Mouse (Mus musculus) heart, postnatal 0 days (tissue): ENCODE measurements around the gene Rmnd5a. TPM values are rescaled to one million over a fixed set of nuclear protein-coding genes. Genes with fewer than 3 reads are reported as not detected.

ENCODE experiments used
- ATAC-seq: fragments of 200-750 bp; cut with Nextera tagmentation; 2 replicates; pipeline ENCODE4 v1.8.0; 2017; ENCODE audit warnings: low read depth, moderate number of reproducible peaks, moderate library complexity; ENCODE audit not compliant: insufficient read depth
- DNase-seq: peaks from one replicate; pipeline ENCODE4 v3.0.0-alpha.2; 2016; ENCODE audit warnings: low spot score
- H3K27ac ChIP-seq: fragments of 300-500 bp; sonication (generic); 2 replicates; pipeline ENCODE4 v1.5.1; 2014; ENCODE audit warnings: low read depth, mild to moderate bottlenecking
- H3K27me3 ChIP-seq: fragments of 300-500 bp; sonication (generic); 2 replicates; pipeline ENCODE4 v1.6.1; 2014; ENCODE audit warnings: low read length, mixed read lengths; ENCODE audit not compliant: control insufficient read depth, insufficient read depth
- H3K36me3 ChIP-seq: fragments of 300-500 bp; sonication (generic); replicated peaks from 2 replicates; pipeline ENCODE4 v1.6.1; 2014; ENCODE audit warnings: low read length, mixed read lengths; ENCODE audit not compliant: control insufficient read depth, insufficient read depth
- H3K4me1 ChIP-seq: fragments of 300-500 bp; sonication (generic); 2 replicates; pipeline ENCODE4 v1.6.1; 2014; ENCODE audit warnings: antibody characterized with exemption; ENCODE audit not compliant: control insufficient read depth, insufficient read depth
- H3K4me2 ChIP-seq: fragments of 300-500 bp; sonication (generic); 2 replicates; pipeline ENCODE4 v1.6.1; 2014; ENCODE audit warnings: low read depth, mild to moderate bottlenecking, low read length, moderate library complexity
- H3K4me3 ChIP-seq: fragments of 300-500 bp; sonication (generic); 2 replicates; pipeline ENCODE4 v1.5.1; 2014; ENCODE audit warnings: low read depth, low read length
- H3K9ac ChIP-seq: fragments of 300-500 bp; sonication (generic); replicated peaks from 2 replicates; pipeline ENCODE4 v1.6.1; 2014; ENCODE audit warnings: low read depth, low read length, mixed read lengths
- H3K9me3 ChIP-seq: fragments of 300-500 bp; sonication (generic); replicated peaks from 2 replicates; pipeline ENCODE4 v1.6.1; 2016; ENCODE audit warnings: low read length; ENCODE audit not compliant: control insufficient read depth
- CTCF ChIP-seq: IDR thresholded peaks from 2 replicates; pipeline ENCODE4 v1.5.1; 2016; ENCODE audit warnings: antibody characterized with exemption, control low read depth, low read depth
- EP300 ChIP-seq: IDR thresholded peaks from 2 replicates; pipeline ENCODE4 v1.6.1; 2016; ENCODE audit warnings: antibody characterized with exemption, low read depth
- WGBS: fragments of 180-500 bp; shearing (Covaris S2); extraction: QIAGEN DNeasy Blood & Tissue Kit; methylation state at CpG from one replicate; pipeline ENCODE4 v1.1.7; 2014; 5-methylcytosine and 5-hydroxymethylcytosine counted together
- polyA plus RNA-seq: library from polyadenylated mRNA; unstranded; fragments of >200 nt; fragmentation: Nextera tagmentation; extraction: Ambion mirVana; gene quantifications from 2 replicates; pipeline ENCODE4 v1.2.1, GENCODE M21; 2015
- total RNA-seq: library from RNA; depleted of rRNA; stranded (reverse); fragments of >200 nt; gene quantifications from 2 replicates; pipeline ENCODE4 v1.2.3, GENCODE M21; 2014; ENCODE audit warnings: low replicate concordance

The Rmnd5a gene
- total and polyA plus RNA-seq, 2 experiments from 2014 or later: 6.9 to 35.2 TPM

DNA sequence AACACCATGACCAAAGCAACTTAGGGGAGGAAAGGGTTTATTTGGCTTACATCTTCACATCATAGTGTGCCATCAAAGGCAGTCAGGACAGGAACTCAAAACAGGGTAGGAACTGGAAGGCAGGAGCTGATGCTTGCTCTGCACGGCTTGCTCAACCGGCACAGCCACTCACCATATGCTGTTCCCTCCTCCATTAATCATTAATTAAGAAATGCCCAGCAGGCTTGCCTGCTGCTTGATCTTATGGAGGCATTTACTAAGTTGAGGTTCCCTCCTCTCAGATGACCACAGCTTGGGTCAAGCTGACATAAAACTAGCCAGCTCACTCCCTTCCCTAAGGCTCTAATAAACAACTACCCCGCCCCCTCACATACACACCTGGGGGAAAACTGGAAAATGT lies 18.3 kb downstream of the Rmnd5a start:
- 91% methylated on average over 3 of the region's 3 CpGs for WGBS
- H3K4me2 ChIP-seq: no peak overlapping the region
- TF ChIP-seq CTCF (no peak), EP300 (no peak)

DNA sequence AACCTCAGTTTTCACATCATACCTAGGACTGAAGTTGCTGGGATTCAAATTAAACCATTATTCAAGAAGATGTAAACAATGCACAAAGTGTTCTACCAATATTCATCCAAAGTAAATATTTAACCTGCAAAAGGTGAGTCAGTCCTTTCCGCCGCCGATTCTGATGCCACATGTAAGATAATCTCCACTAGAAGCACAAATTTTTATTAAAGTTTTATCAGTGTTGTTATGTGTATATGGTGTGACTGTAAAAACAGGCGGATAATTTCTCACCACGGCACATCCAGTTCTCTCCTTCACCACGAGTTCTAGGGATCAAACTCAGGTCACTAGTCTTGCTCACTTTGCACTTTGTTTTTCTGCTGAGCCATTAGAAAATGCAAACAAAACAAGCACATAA lies 19.6 kb downstream of the Rmnd5a start:
- H3K27ac ChIP-seq: no peak overlapping the region
- WGBS: 87% methylated on average over 6 of the region's 6 CpGs
- DNase-seq (no peak), ATAC-seq (no peak)
- H3K36me3 ChIP-seq: 0 out of 2 replicates have a peak, but pooled peaks cover 5% of the 10 kb centered on the region
- H3K27me3 ChIP-seq: no peaks in the 10 kb centered on the region
- no peak overlapping the region for H3K4me2 ChIP-seq
- TF ChIP-seq EP300 (no peak), CTCF (no peak)
- H3K9ac ChIP-seq: no peak overlapping the region
- H3K4me3 ChIP-seq: no peak overlapping the region
- H3K9me3 ChIP-seq: no peaks in the 10 kb centered on the region
- H3K4me1 ChIP-seq: peaks cover 5% of the 10 kb centered on the region; the same call in 1 of the 2 replicates

More for the DNA sequence above, 18.3 kb downstream of the Rmnd5a start:
- H3K27me3 ChIP-seq: no peaks in the 10 kb centered on the region
- no peaks in the 10 kb centered on the region for H3K9me3 ChIP-seq
- ATAC-seq (no peak), DNase-seq (no peak)
- H3K4me1 ChIP-seq: peaks cover 5% of the 10 kb centered on the region; the same call in 1 of the 2 replicates
- H3K27ac ChIP-seq: no peak overlapping the region
- H3K9ac ChIP-seq: no peak overlapping the region
- H3K4me3 ChIP-seq: no peak overlapping the region
- H3K36me3 ChIP-seq: 0 out of 2 replicates have a peak, but pooled peaks cover 5% of the 10 kb centered on the region

DNA sequence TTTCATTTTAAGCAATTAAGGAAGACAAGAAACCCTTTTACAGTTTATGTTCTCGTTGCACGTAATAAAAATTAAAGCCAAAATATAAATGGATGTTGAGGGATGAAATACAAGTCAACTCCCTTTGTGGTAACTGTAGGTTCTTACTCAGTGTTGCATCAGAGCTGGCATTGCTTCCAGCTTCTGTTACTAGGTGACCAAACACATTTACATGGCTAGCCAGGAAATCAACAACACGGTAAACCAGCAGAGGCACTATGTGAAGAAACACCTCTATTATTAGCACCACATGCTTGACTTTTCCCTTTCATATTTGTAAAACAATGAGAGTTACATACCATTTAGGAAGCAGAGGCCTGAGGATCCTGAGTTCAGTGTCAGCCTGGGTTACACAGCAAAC lies 21.6 kb downstream of the Rmnd5a start:
- Histone ChIP-seq H3K27me3 (no peaks in the 10 kb centered on the region), H3K9me3 (no peaks in the 10 kb centered on the region), H3K4me1 (peaks cover 5% of the 10 kb centered on the region; the same call in 1 of the 2 replicates), H3K9ac (no peak overlapping the region), H3K4me3 (no peak overlapping the region), H3K36me3 (no peaks in the 10 kb centered on the region), H3K4me2 (no peak overlapping the region), H3K27ac (peak overlapping the region; percentile 49; the same call in 1 of the 2 replicates)
- WGBS: 66% methylated on average over 3 of the region's 3 CpGs
- peak; percentile 55 for DNase-seq
- TF ChIP-seq CTCF: no peak
- peak; percentile 47; the same call in 1 of the 2 replicates for ATAC-seq

DNA sequence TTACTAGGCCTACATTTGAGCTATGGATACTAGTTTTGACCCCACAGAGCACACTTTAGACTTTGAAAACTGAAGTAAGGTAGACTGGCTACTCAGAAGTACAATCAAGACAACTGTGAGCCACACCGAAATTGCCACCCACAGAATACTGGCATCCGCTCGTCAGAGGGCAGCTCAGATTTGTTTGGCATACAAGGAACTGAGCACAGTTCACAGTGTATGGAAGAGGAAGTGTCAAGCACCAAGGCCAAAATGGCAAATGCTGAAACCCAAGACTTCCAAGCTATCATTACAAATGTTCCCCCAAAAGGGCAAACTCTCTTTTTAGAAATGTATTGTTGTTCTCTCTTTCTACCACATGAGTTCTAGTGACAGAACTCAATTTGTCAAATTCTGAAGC lies 25.0 kb downstream of the Rmnd5a start:
- H3K27ac ChIP-seq: no peak overlapping the region
- no peaks in the 10 kb centered on the region for H3K27me3 ChIP-seq
- TF ChIP-seq CTCF (no peak), EP300 (no peak)
- DNase-seq: no peak
- no peaks in the 10 kb centered on the region for H3K9me3 ChIP-seq
- ATAC-seq: no peak
- peaks cover 7% of the 10 kb centered on the region; the same call in 1 of the 2 replicates for H3K36me3 ChIP-seq
- H3K4me2 ChIP-seq: no peak overlapping the region
- WGBS: 74% methylated on average over 3 of the region's 3 CpGs
- H3K4me3 ChIP-seq: no peak overlapping the region
- H3K9ac ChIP-seq: no peak overlapping the region
- H3K4me1 ChIP-seq: peaks cover 5% of the 10 kb centered on the region; the same call in 1 of the 2 replicates

DNA sequence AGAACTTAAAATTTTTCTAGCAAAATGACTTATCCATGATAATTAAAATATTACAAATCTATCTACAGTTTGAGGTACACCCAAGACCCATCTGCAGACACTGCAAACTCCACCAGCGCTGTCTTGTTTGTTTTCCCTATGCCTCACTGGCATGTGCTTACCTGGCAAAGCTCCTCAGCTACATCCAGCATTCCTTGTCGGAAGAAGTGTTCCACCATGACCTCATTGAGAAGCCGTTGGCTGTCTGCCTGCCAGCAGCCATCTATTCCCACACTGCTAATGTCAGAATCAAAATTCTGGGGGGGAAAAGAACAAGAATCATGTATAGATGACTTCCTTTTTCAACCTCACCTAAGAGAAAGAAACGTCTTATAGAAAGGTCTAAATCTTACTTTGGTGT lies 25.8 kb downstream of the Rmnd5a start:
- Histone ChIP-seq H3K4me1 (peaks cover 5% of the 10 kb centered on the region; the same call in 1 of the 2 replicates), H3K27me3 (no peaks in the 10 kb centered on the region), H3K9ac (no peak overlapping the region), H3K4me2 (no peak overlapping the region), H3K4me3 (no peak overlapping the region), H3K27ac (no peak overlapping the region), H3K36me3 (peaks cover 7% of the 10 kb centered on the region; the same call in 1 of the 2 replicates), H3K9me3 (no peaks in the 10 kb centered on the region)
- 34% methylated on average over 4 of the region's 4 CpGs for WGBS
- DNase-seq (peak; percentile 47), ATAC-seq (peak; percentile 17; the same call in 1 of the 2 replicates)
- TF ChIP-seq EP300 (no peak), CTCF (no peak)
